Mouse (Mus musculus): ENCODE data around the gene Peli2.

Gene Peli2

DNA sequence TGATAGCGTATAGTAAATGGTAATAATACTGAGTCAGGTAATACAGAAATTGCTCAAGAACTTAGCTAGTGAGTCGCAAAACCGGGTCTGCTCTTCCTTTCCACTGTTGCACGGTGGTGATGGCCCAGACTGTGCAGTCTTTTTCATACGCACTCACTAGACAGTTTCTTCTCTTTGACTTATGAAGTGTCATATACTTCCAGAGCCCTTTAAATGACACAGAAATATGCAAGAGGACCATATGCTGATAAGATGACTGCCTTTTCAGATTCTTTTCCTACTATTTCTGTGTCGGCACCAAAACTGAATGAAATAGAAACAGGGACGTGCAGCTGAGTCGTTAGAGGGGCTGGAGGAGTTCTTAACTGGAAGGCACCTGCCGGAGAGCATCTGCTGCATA lies 102.1 kb downstream of the Peli2 start:
- no peak for DNase-seq (ENCODE audit: extremely low read depth, low read depth)

- DNase-seq (ENCODE audit: extremely low read depth, low read depth) = no peak
These were observed 103.6 kb downstream of the Peli2 start for GRCm38 (mm10) chr14:48224203-48224602.

DNA sequence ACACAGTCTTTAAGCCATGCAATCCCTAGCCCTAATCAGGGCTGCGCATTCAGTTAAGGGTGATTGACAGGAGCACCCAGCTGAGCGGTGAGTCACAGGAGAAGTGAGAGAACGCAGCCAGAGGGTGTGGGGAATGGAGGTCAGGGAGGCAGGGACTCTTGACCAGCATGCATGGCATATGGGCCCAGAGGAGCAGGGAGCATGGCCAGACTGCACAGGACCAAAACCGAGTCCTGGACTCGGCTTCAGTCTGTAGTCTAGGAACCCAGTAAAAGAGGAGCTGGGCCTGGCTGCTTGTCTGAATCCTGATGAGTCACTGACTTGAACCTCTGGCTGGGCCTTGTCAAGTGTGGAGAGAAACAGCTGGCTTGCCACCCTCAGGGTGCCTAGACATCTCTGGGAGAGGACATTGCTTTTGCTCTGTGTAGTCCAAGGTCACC lies 104.3 kb downstream of the Peli2 start:
- no peak for DNase-seq (ENCODE audit: extremely low read depth, low read depth)

DNA sequence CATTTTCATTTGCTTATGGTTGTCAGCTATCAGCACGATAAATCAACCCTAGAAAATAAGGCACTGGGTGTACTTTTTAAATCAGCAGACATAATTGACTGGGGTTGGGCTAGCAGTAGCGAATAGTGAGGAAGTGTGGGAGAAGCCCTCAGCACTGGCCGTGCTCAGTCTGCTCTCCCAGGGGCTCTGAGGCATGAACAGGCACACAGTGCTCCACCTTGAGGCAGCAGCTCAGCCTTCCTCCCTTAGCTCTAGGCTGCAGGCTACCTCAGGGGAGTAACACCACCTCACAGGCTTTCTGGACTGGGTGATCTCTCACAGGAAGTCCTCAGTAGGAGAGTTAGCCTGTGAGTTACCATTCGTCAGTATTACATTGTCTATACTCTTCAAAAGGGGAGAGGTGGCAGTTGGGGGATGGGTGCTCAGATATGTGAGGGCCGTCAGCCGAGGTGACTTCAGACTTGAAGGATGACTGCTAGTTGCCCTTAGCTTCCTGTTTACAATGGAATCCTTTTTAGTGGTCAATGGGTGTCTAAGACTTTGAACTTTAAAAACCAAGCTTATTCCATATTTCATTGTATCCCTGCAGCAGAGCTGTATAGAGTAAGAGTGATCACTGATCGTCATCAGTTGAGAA lies 105.3 kb downstream of the Peli2 start:
- no peak for DNase-seq (ENCODE audit: extremely low read depth, low read depth)

- DNase-seq (ENCODE audit: extremely low read depth, low read depth) = no peak
These were observed 106.1 kb downstream of the Peli2 start for GRCm38 (mm10) chr14:48226759-48227158.

GRCm38 (mm10) chr14:48234785-48235519 lies 114.3 kb downstream of the Peli2 start:
- no peak for DNase-seq (ENCODE audit: extremely low read depth, low read depth)

DNA sequence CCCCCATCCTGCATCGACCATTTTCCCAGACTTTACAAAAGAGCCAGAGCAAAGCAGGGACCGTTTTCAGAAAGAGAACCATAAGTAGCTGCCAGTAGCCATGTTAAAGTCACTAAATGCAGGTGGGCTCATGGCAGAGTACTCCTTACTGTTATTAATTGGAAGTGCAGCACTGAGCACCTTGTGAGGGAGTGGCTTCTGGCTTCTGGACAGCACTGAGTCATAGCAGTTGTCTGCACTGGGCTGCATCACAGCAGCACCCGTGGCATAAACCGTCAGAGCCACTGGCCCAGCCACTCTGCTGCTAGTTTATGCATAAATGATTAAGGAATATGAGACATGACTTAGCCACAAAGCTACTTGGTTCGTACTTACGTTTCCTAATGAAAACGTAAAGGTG lies 120.7 kb downstream of the Peli2 start:
- DNase-seq (ENCODE audit: extremely low read depth, low read depth) = no peak

DNA sequence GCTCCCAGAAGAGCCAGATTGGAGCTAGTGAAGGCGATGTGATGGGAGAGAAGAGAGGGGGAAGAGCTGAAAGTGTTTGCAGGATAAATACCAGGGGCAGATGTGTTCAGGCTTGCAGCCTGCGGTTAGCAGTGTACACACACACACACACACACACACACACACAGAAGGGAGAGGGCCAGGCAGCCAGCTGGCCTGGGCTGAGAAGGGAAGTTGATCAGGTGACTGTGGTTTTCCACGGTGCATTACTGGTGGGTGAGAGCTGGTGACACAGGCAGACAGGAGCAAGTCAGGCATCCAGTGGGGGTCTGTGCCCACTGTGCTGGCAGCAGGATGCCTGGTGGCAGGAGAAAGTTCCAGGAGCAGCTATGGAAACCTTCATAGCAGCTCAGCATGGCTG lies 125.6 kb downstream of the Peli2 start:
- DNase-seq (ENCODE audit: extremely low read depth, low read depth) = no peak

- no peak for DNase-seq (ENCODE audit: extremely low read depth, low read depth)
These were observed 126.3 kb downstream of the Peli2 start for GRCm38 (mm10) chr14:48246963-48247362.

DNA sequence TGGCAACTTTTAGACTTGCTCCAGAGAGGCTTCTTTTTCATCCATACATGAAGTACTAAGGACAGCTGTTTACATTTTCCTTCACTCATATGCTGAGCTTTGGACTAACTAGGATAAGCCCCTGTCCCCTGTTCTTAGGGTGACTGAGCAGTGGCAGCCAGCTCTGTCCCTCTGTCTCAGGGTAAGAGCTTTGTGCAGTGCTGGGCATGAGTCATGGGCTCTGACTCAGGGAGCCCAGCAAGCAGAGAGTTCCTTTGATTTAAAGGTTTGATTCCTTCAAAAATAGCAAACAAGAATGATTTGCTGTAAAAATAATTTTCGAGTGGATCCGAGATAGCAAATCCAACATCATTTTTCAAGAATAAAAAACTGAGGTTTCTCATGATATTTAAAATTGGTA lies 128.8 kb downstream of the Peli2 start:
- DNase-seq (ENCODE audit: extremely low read depth, low read depth) = no peak

DNA sequence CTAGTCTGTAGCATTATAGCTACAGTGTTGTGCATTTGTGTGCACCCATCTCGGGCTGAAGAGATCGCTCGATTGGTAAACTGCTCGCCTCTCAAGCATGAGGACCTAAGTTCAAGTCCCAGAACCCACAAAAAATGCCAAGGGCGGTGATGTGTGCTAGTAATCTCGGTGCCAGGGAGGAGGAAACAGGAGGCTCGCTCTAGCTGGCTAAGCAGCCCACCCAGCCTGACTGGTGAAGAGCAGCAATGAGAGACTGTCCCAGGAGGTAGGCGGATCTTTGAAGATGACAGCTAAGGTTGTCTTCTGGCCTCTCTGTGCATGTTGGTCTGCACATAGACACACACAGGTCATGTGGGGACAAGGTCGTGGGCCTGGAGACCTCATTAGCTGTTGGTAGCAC lies 129.3 kb downstream of the Peli2 start:
- no peak for DNase-seq (ENCODE audit: extremely low read depth, low read depth)

DNA sequence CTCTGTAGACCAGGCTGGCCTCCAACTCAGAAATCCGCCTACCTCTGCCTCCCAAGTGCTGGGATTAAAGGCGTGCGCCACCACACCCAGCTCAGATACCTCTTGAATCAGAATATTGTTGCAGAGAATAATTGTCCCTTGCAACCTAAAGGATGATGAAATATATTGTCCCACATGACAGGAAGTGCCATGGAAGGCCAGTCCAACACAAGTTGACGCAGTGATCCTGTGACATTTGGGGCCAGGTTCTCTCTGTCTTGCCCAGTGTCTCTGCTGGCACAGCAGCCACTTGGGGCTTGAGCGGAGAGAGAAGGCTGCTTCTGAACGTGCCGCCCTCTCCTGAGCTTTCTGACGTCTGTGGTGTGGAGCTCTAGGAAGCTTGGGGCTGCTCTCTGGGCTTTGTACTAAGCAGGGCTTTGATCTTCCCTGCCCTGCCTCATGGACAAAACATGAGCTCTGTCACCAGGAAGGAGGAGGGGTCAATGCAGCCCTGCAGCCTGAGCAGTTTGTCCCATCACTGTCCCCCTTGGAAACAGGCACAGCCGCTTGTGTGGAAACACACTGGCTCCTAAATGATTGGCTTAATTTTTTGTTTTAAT lies 130.9 kb downstream of the Peli2 start:
- no peak for DNase-seq (ENCODE audit: extremely low read depth, low read depth)

DNA sequence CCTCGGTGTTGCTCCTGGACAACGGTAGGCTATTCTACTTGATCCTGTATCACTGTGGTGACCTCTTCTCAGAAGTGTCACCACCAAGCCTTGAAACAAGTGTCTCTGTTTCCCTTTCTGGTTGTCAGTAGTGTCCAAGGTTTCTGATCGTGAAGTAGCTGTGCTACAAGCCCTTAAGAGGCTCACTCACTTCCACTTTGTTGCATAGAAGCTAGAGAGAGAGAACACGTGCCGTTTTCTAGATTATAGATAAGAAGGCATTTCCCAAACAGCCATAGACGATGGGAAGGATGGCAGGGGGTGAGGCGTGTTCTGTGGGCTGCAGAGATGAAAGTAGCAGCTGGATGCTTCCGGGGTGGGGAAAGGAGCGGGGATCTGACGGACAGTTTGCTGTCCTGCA lies 132.6 kb downstream of the Peli2 start:
- no peak for DNase-seq (ENCODE audit: extremely low read depth, low read depth)

DNA sequence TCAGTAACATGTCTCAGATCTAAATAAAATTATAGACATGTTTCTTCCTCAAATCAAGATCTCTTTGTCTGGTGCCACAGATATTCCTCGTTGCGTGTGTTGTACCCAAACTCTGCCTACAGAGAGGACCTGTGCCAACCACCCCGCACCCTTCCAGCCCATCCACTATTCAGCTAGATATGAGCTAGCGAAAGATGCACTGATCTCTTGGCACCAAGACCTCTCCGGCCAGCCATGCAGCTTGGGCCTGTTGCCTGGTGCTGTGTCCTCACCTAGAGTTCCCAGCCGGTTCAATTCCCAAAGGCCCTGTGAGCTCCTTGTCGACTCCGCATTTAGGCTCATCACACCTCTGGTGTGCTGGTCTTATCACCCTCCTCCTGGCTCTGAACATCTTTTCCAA lies 134.1 kb downstream of the Peli2 start:
- DNase-seq (ENCODE audit: extremely low read depth, low read depth) = no peak

DNA sequence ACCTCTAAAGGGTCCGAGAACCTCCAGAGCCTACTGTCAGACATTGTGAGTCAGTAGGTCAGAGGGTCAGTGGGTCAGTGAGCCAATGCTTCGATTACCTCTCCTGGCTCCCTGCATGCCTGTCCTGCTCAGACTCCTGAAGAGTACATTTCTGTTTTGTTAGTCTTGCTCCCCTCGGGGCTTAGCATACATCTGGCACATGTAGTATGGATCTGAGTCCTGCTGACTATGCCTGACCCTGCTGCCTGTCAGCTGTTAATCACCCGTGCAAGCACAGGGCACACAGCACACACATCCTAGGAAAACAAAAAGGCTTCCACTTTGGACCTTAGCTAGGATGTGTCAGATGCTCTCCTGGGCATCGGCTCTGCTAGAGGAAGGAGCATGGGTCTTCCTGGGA lies 134.7 kb downstream of the Peli2 start:
- DNase-seq (ENCODE audit: extremely low read depth, low read depth) = no peak

DNA sequence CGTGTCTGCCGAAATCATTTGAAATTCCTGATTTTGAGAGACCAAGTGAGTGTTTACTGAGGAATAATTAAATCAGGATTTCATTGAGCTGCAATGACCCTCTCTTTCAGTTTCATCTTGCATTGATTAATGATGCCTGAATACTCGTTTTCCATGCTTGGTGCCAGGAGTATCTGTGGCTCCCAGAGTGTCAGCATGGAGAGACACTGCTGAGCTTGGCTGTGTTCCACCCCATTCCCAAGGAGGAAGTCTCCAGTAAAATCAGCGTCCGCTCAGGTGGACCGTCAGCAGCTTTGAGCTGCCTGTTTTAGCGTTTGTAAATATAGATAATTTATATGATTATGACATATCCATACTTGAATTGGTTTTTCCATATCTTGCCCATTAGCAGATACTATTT lies 137.1 kb downstream of the Peli2 start:
- no peak for DNase-seq (ENCODE audit: extremely low read depth, low read depth)

GRCm38 (mm10) chr14:48258696-48259366 lies 138.2 kb downstream of the Peli2 start:
- DNase-seq (ENCODE audit: extremely low read depth, low read depth) = no peak

GRCm38 (mm10) chr14:48263146-48263545 lies 142.5 kb downstream of the Peli2 start:
- DNase-seq (ENCODE audit: extremely low read depth, low read depth) = no peak

DNA sequence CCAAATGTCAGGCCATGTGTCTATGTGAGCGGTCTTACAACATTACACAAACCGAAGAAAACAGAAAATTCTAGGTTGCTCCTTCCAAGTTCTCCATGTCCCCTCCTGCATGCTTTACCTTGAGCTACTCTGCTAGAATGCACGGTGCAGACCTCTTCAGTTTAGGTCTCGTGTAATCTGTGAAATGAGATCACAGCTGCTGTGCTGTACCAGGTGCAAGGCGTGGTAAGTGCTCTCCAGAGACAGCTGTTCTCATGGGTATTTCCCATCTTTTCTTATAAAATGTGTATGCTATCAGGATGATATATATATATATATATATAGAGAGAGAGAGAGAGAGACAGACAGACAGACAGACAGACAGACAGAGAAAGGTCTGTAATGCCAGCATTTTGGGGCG lies 146.1 kb downstream of the Peli2 start:
- no peak for DNase-seq (ENCODE audit: extremely low read depth, low read depth)

DNA sequence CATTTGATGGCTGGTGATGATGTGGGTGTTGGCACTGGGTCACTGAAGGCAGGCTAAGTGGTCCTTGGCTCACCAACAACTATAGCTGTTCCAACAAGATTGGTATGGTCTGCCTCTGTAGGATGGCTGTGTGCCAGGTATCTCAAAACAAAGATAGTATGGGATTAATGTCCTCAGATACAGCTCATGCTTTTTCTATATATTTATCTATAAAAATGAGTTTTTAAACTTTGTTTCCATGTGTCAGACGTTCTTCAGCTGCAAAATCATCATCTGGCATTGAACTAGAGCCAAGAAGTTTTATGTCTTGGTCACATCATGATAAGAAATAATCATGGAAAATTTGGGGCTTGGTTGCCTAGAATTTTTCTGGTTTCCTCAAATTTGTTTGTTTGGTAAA lies 157.7 kb downstream of the Peli2 start:
- DNase-seq (ENCODE audit: extremely low read depth, low read depth) = no peak

DNA sequence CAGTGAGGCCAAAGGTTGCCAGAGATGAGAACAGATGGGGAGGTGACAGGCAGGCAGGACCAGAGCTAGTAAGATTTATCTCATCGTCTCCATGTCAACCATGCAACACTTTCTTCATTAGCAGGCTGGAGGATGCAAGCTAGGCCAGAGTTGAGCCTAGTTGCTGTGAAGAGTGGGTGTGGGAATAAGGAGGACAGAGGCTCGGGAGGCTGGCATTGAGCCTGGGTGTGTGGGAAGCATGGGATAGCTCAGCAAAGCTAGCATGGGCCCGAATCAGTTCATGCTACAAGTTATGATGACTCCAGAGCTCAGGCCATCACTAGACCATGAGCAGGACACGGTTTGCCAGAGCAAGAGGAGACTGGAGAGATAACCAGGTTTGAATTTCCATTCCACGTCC lies 166.3 kb downstream of the Peli2 start:
- no peak for DNase-seq (ENCODE audit: extremely low read depth, low read depth)

GRCm38 (mm10) chr14:48287581-48287980 lies 167.0 kb downstream of the Peli2 start:
- DNase-seq (ENCODE audit: extremely low read depth, low read depth) = no peak

Data from MEL-GATA-1-ER (cell line).